Mouse (Mus musculus): ENCODE measurements around the gene Hrh2.

Hrh2 gene

DNA sequence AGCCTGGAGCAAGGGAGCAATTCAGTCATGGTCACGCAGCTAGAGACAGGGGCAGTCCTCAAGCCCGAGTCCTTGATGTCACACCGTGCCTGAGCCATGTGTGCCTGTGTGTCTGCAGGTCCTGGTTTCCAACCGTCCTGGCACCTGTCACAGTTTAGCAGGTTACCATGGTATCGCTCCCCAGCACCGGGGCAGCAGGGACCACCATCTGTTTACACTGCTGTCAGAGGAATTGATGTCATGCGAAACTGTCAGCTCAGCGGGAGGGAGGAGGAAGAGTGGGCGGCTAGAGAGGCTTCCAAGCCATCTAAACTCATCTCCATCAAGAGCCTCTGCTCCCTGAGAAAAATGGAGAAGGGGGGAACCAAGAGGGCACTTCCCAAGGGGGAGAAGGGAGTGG, 74.5 kb downstream of the Hrh2 start:
- 32% methylated on average over 9 of the region's 9 CpGs for WGBS

DNA sequence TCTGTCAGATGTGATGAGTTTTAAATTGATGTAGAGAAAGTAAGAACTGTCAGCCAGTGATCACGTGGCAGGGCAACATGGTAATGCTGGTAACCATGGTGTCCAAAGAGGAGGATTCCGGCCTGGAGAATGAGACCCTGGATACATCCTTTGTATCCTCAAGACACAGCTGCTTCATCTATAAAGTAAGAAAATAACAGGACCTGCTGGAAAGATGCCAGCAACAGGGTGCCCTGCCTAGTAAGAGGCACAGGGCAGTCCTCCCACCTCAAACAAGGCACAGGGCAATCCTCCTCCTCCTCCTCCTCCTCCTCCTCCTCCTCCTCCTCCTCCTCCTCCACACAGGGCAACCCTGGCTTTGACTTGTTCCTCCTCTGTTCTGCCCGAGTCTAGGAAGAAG, 77.2 kb downstream of the Hrh2 start:
- 37% methylated on average over 3 of the region's 3 CpGs for WGBS

DNA sequence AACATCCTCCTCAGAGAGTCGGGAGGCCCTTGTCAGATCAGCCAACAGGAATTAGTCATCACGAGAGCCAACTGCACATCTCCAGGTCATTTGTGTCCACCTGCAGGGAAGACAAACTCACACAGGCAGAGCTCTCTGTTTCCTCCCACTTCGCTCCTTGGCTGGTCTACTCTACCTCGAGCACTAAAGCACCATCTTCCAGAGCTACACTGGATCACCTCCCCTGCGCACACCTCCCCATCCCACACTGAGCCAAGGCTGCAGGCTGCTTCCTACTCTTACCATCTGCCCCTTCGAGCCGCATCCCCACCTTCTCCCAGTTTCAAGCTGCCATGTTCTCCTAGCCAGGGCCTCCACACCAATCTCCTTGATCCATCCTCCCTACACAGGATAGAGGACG, 77.7 kb downstream of the Hrh2 start:
- 45% methylated on average over 8 of the region's 8 CpGs for WGBS

DNA sequence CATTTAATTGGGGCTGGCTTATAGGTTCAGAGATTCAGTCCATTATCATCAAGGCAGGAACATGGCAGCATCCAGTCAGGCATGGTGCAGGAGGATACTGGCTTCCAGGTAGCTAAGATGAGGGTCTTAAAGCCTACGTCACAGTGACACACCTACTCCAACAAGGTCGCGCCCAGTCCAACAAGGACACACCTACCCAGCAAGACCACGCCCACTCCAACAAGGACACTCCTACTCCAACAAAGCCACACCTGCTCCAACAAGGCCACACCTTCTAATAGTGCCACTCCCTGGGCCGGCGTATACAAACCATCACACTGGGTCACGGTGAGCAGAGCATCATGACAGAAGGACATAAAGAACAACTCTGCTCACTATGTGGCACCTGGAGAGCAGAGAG, 80.1 kb downstream of the Hrh2 start:
- 88% methylated on average over 7 of the region's 7 CpGs for WGBS

DNA sequence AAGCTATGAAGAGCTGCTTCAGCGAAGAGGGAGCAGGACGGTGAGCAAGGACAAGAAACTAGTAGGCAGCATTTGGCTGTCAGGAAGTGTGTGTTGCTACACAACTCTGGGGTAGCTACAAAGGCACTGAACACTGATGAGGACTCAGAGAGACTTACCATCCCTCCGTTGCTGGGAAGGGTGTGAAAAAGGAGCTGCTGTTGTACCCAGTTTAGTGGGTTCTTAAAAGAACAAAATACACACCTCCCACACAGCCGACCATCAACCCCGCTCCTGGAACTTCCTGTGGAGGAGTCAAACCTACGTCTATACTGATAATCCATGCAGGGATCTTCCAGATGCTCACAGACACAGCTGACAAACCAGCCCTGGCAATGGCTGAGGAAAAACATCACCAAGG, 85.5 kb downstream of the Hrh2 start:
- 61% methylated on average over 6 of the region's 6 CpGs for WGBS

DNA sequence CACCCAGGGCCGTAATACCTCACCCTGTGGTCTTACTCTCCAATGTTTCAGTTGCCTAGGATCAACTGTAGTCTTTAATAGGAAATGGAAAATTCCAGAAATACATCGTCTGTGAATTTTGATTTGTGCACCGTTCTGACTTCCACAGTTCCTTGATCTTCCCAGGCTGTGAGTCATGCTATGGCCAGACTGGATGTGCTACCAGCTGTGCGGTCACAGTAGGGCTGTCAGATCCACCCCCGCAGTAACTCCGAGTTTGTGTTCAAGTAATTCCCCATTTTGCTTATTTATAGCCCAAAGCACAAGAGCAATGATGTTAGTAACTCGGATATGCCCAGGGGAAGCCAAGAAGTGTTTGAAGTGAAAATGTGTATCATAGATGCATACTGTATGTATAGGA, 88.4 kb downstream of the Hrh2 start:
- WGBS, result 47% methylated on average over 7 of the region's 7 CpGs

DNA sequence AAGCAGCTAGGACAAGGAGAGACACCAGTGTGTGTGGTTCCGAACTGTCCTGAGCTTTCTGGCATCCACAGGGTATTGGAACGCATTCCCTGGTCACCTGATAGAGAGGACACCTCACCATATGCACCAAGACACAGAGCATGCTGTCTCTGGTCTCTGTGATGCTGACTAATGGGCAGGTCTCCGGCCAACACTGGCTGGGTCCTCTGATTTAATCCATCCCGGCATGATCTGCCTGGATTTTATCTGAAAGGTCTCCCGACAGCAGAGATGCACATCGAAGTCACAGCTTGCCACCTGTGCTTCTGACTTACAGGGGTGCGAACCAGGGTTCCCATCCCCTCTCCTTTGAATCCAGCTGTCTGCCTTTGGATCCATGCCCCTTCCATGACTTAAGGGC, 89.2 kb downstream of the Hrh2 start:
- WGBS, result 82% methylated on average over 7 of the region's 7 CpGs

DNA sequence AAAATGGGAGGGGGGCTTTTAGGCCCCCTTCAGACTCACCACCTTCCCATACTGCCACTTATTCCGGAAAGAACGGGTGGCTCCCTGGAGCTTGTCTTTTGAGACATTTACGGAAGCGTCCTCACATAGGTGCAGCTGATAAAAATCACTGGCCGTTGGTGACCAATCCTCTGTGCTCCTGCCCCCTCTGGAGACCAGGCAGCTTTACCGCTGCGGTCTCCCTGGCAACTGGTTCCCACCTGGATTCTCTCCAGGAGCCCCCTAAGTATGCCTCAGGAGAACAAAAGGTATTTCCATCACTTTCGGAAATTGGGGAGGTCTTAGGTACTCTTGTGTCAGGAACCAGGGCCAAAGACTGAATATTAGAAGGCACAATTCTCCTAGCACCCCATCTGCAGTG, 89.7 kb downstream of the Hrh2 start:
- 64% methylated on average over 8 of the region's 8 CpGs for WGBS

DNA sequence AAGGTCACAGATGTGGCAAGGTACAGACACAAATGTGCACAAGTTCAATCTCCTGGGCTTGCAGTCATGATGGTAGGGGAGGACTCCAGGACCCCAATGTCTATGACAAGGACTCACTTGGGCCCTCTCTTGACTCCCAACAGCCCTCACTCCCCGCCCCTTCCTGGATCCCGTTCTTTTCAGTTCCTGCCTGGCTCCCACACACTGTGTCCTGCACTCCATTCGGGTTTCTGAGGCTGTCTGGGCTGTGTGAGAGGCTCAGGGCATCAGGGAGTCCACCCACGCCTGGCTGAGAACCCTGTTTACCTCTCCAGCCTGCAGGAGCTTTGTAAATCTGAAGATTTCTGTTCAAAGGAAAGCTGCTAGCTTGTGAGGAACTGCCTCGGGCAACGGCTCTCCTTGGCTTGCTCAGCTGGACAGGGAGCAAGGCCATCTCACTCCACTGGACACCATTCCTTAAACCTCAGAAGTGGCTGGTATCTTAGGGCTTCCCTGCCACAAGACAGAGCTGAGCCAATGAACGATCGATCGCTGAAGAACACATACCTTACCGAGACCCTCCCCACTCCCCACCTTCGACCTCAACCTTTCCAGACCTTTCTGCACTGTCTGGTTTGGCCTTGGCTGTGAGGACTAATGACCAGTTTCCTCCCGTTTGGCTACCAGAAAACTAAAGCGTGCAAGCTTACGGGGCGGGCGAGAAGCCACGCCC, 90.4 kb downstream of the Hrh2 start:
- 12% methylated on average over 17 of the region's 17 CpGs for WGBS

DNA sequence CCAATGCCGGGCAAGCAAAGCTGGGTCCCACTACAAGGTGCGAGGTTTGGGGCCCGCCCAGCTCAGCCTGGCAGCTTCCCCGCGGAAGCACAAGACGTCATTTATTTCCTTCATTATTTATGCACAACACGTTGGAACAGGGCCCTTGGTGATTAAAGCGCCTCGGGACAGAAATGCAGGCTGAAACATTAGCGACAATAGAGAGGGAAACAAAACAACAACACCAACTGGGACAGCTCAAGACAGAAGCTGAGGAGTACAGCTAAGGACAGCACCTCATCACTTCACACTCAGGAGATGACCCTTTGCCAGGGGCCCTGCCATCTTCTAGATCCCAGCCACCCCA, 90.9 kb downstream of the Hrh2 start:
- 11% methylated on average over 10 of the region's 10 CpGs for WGBS
